In the genomic region with DNA sequence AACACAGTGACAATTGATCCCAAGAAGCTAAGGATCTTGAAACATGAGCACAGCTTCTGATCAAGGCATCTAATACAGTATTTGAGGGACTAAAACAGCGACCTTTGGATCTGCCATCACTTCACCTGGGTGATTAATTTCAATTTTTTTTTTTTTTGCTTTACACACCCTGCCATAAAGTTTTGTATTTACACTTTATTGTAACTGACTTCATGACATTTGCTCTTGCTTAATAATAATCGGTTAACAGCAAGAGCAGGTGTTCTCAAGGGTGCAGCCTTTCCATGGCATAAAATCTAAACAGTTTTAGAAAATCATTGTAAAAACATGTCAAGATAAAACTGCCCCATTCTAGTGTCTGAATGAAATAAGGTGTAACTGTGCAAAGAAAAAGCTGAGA, we compare ENCODE assay signal across 26 mouse cellular contexts. TPM values are rescaled to one million over a fixed set of nuclear protein-coding genes. Genes with fewer than 3 reads are reported as not detected.
DNase-seq lines count a peak whose midpoint lies in the region; ATAC-seq and TF ChIP-seq lines count a peak whose summit lies in the region.
"Had no signal": no experiment of that assay in that cellular context is flagged by ENCODE, and none has a peak within 500 bp of the region (broad histone marks: within the 10 kb centered on the region; RNA-seq: fewer than 3 reads in every experiment).

No protein-coding gene starts in this region.

- no peak overlapping the region for H3K27ac ChIP-seq in intestine, embryonic 14.5 days (ENCODE audit: low read depth)
- H3K27ac ChIP-seq in intestine, embryonic 16.5 days (ENCODE audit: low read length), result no peak overlapping the region
- peak overlapping the region; percentile 33; the same call in 1 of the 2 replicates for H3K27ac ChIP-seq in small intestine, adult 2 months (ENCODE audit: insufficient read depth, low read depth, low read length)
- H3K27ac ChIP-seq: embryonic facial prominence, embryonic 10.5 days; embryonic facial prominence, embryonic 12.5 days; forebrain, embryonic 13.5 days; forebrain, embryonic 15.5 days had no signal

- no peak overlapping the region for H3K4me2 ChIP-seq in intestine, embryonic 14.5 days (ENCODE audit: low read length)
- H3K4me2 ChIP-seq in intestine, embryonic 16.5 days (ENCODE audit: low read depth, low read length), result no peak overlapping the region
- H3K4me2 ChIP-seq: embryonic facial prominence, embryonic 12.5 days; forebrain, embryonic 13.5 days; forebrain, embryonic 15.5 days had no signal

- no peak for TF ChIP-seq CTCF in small intestine, adult 2 months (IDR thresholded peaks at IDR 0.05; ENCODE audit: extremely low read depth, insufficient read length, insufficient replicate concordance, low read depth, low read length)

- no peaks in the 10 kb centered on the region for H3K36me3 ChIP-seq in intestine, embryonic 14.5 days (ENCODE audit: control insufficient read depth, insufficient read depth, low read length)
- no peaks in the 10 kb centered on the region for H3K36me3 ChIP-seq in intestine, embryonic 16.5 days (ENCODE audit: control insufficient read depth, insufficient read depth, low read length)
- no peaks in the 10 kb centered on the region for H3K36me3 ChIP-seq in small intestine, adult 2 months (ENCODE audit: control insufficient read depth, insufficient read depth, low read length)
- H3K36me3 ChIP-seq: embryonic facial prominence, embryonic 10.5 days; embryonic facial prominence, embryonic 12.5 days; forebrain, embryonic 15.5 days; G1E had no signal

- ATAC-seq in intestine, embryonic 14.5 days (replicated peaks; ENCODE audit: low FRiP score, low TSS enrichment, low read depth), result 0 out of 2 replicates have a peak, but pooled peaks have one; percentile 66
- ATAC-seq in intestine, embryonic 16.5 days, result peak; percentile 85
- ATAC-seq: activated CD4-positive, CD25-positive, alpha-beta regulatory T cell, adult 4 months; CD4-positive, CD25-positive, alpha-beta regulatory T cell, adult 4 months; forebrain, embryonic 13.5 days; forebrain, embryonic 15.5 days; Patski had no signal

- WGBS in intestine, embryonic 14.5 days, result 63% methylated on average over 2 of the region's 2 CpGs
- 47% methylated on average over 2 of the region's 2 CpGs for WGBS in intestine, embryonic 16.5 days
- WGBS in small intestine, adult 2 months, result 21% methylated on average over 2 of the region's 2 CpGs

- TF ChIP-seq POLR2A in small intestine, adult 2 months (IDR thresholded peaks at IDR 0.05; ENCODE audit: low read depth, low read length), result no peak

- DNase-seq in intestine, embryonic 14.5 days (ENCODE audit: low spot score), result no peak
- DNase-seq in layer of hippocampus, postnatal 25 days (ENCODE audit: extremely low spot score in 1 of 2, low spot score in 1 of 2), result no peak
- DNase-seq in left cerebral cortex, postnatal 36 days (ENCODE audit: low spot score in 2 of 2), result no peak
- DNase-seq: adrenal gland, adult 8-10 months; adrenal gland, postnatal 14 days; adrenal gland, postnatal 36 days; B cell, adult 2 months; cerebellum, adult 11-12 months; cerebellum, adult 2 months; cerebellum, adult 9-10 months; cerebellum, postnatal 10 days; cerebellum, postnatal 25 days had no signal

- H3K4me1 ChIP-seq in intestine, embryonic 14.5 days (replicated peaks; ENCODE audit: control insufficient read depth, insufficient read depth, low read length), result no peaks in the 10 kb centered on the region
- H3K4me1 ChIP-seq in intestine, embryonic 16.5 days (ENCODE audit: control insufficient read depth, insufficient read depth, low read length), result no peaks in the 10 kb centered on the region
- no peaks in the 10 kb centered on the region; the same call in 1 of the 2 replicates for H3K4me1 ChIP-seq in small intestine, adult 2 months (ENCODE audit: control insufficient read depth, insufficient read depth, insufficient read length, low read length)
- H3K4me1 ChIP-seq: embryonic facial prominence, embryonic 10.5 days; embryonic facial prominence, embryonic 12.5 days; forebrain, embryonic 13.5 days; forebrain, embryonic 15.5 days had no signal

- intact Hi-C loops in left cerebral cortex, postnatal 36 days (cut with DNase I), result no loop called here

- H3K27me3 ChIP-seq in intestine, embryonic 14.5 days (replicated peaks; ENCODE audit: control insufficient read depth, insufficient read depth, low read length), result no peaks in the 10 kb centered on the region
- H3K27me3 ChIP-seq in intestine, embryonic 16.5 days (replicated peaks; ENCODE audit: control insufficient read depth, insufficient read depth, low read length), result no peaks in the 10 kb centered on the region
- no peaks in the 10 kb centered on the region for H3K27me3 ChIP-seq in small intestine, adult 2 months (ENCODE audit: control insufficient read depth, insufficient read depth, low read length)
- H3K27me3 ChIP-seq: CH12.LX; embryonic facial prominence, embryonic 12.5 days; forebrain, embryonic 13.5 days; forebrain, embryonic 15.5 days; Patski had no signal

- no peaks in the 10 kb centered on the region for H3K9me3 ChIP-seq in intestine, embryonic 14.5 days (ENCODE audit: control insufficient read depth, low read length)
- H3K9me3 ChIP-seq in intestine, embryonic 16.5 days (ENCODE audit: control insufficient read depth, low read length), result no peaks in the 10 kb centered on the region
- H3K9me3 ChIP-seq: embryonic facial prominence, embryonic 10.5 days; embryonic facial prominence, embryonic 12.5 days; forebrain, embryonic 13.5 days; forebrain, embryonic 15.5 days; G1E had no signal

- H3K9ac ChIP-seq in intestine, embryonic 14.5 days (ENCODE audit: low read length), result no peak overlapping the region
- no peak overlapping the region for H3K9ac ChIP-seq in intestine, embryonic 16.5 days (ENCODE audit: low read depth, low read length)
- H3K9ac ChIP-seq: embryonic facial prominence, embryonic 12.5 days; forebrain, embryonic 13.5 days; forebrain, embryonic 15.5 days had no signal

- H3K4me3 ChIP-seq in intestine, embryonic 14.5 days (ENCODE audit: low read depth, low read length), result no peak overlapping the region
- H3K4me3 ChIP-seq in intestine, embryonic 16.5 days (ENCODE audit: low read length), result no peak overlapping the region
- H3K4me3 ChIP-seq in small intestine, adult 2 months (ENCODE audit: low read depth, low read length), result no peak overlapping the region
- H3K4me3 ChIP-seq: embryonic facial prominence, embryonic 10.5 days; embryonic facial prominence, embryonic 12.5 days; forebrain, embryonic 13.5 days; forebrain, embryonic 15.5 days had no signal

RNA-seq across cellular contexts. Expression of a gene that starts 25.6 kb away (rescaled TPM):
- polyA plus RNA-seq in intestine, embryonic 14.5 days (2014; fragmentation: Nextera tagmentation; extraction: Ambion mirVana), result 3.6 and 5.1 TPM in 2 replicates
- 9.9 and 10.3 TPM in 2 replicates for polyA plus RNA-seq in intestine, embryonic 16.5 days (2015; fragmentation: Nextera tagmentation; extraction: Ambion mirVana)
- 8.2 and 26.8 TPM in 2 replicates for polyA plus RNA-seq in small intestine, adult 2 months (2012; rRNA removed)
- not detected for total RNA-seq in layer of hippocampus, postnatal 25 days (2021)
- total RNA-seq in left cerebral cortex, postnatal 36 days (2021), result not detected
- total RNA-seq: adrenal gland, adult 18-20 months; adrenal gland, postnatal 14 days; adrenal gland, postnatal 36 days; CH12.LX; G1E had no signal
- polyA plus RNA-seq: activated CD4-positive, CD25-positive, alpha-beta regulatory T cell, adult 4 months; cortical plate, adult 2 months; forebrain, embryonic 11.5 days; forebrain, embryonic 13.5 days; forebrain, embryonic 15.5 days; G1E; Patski had no signal
